Mouse (Mus musculus): ENCODE data around the gene Dennd1a.

The Dennd1a gene

GRCm38 (mm10) chr2:37814820-37815361, 472.3 kb downstream of the Dennd1a start:
- no peak for DNase-seq (ENCODE audit: low spot score)

- DNase-seq (ENCODE audit: low spot score): no peak
Observed at GRCm38 (mm10) chr2:37812401-37812800, 474.8 kb downstream of the Dennd1a start.

DNA sequence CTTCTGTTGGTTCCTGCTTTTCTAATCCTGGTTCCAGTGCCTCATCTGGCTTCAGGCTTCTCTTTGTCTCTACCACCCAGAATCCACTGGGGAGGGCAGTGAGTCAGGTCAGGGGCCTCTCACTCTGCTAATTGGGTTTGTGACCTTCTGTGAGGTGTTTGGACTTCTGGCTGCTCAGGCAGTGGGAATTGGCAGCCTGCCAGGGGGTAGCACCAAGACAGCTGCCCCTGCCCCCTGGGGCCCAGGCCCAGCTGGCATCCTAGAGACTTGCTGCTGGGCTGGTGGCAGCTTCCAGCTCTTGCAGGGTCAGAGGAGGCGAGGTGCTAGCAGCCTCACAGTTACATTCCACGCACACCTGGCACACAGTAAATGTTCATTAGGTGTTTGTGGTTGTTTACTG, 475.5 kb downstream of the Dennd1a start:
- no peak for DNase-seq (ENCODE audit: low spot score)

DNA sequence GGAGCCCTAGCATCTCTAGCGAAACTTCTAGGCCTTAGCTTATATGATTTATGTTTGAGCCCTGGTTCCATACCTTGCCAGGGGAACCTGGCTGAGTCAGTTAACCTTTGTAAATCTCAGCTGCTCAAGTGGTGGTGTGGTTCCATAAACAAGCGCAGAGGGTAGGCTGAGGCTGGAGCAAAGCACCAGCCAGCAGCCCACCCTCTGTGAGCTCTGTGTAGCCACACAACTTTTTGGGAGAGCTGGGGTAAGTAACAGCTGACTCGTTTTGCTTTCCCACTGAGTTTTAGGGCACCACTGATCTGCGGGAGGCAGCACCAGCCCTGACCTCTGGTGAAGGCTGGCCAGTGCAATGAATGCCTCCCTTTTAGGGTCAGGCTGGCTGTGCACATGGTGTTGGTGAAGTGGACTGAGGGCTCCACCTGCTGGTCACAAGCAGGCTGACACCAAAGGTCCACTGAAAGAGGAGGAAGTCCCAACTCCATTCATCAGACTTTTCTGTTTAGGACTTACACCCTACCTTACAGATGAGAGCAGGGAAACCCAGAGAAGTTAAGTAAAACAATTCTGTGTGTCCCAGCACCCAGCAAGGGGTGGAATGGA, 484.5 kb downstream of the Dennd1a start:
- peak; percentile 35 for DNase-seq (ENCODE audit: low spot score)

- no peak for DNase-seq (ENCODE audit: low spot score)
Observed at GRCm38 (mm10) chr2:37801687-37802086, 485.5 kb downstream of the Dennd1a start.

DNA sequence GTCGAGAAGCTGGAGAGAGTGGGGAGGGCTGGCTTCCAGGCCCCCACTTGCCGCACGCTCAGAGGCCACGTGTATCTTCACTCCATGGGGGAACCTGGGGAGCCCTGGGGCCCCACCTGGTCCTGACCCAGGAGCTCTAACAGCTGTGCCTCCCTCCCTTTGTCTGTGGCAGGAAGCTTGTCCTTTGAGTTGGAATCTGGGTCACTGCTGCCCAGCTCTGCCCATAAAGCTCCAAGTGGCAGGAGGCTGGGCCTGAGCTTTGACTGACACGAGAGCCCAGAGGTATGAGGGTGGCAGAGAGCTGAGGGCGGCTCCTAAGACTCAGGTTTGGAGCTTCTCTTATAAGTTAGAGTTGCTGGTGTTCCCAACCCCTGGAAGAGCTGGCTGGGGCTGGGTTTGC, 488.1 kb downstream of the Dennd1a start:
- DNase-seq (ENCODE audit: low spot score): no peak

DNA sequence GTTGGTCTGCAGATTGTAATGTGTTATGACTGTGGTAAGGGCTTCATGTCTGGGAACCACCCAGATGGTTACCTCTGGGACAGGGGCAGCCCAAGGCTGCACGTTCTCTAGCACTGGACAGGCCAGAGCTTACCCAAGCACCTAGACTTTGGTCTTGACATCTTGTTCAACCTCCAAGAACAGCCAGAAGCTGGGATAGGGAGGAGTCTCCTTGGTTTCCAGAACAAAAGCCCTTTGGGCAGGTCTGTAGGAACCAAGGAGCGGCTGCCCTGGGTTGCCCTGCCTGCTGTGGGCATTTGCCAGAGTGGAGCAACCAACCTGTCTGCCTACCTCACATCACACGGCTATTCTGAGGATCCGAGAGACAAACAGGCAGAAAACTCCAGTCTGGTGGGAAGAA, 490.1 kb downstream of the Dennd1a start:
- no peak for DNase-seq (ENCODE audit: low spot score)

DNA sequence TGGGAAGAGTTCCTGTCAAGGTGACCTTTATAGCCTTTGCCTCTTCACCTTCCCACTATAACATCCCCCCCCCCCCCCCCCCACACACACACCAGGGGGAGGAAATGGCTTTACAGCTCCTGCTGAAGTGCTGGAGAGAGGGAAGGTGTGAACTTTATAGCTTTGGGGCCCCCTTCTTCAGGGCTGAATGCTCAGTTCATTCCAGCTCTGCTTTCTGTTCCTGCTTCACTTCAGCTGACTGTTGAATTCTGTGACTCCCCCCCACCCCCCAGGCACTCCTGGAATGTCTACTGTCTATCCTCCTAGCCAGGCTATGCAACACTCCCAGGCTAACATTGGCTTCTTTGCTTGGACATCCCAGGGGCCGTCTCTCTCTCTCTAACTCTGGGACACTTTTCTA, 491.2 kb downstream of the Dennd1a start:
- DNase-seq (ENCODE audit: low spot score): no peak

DNA sequence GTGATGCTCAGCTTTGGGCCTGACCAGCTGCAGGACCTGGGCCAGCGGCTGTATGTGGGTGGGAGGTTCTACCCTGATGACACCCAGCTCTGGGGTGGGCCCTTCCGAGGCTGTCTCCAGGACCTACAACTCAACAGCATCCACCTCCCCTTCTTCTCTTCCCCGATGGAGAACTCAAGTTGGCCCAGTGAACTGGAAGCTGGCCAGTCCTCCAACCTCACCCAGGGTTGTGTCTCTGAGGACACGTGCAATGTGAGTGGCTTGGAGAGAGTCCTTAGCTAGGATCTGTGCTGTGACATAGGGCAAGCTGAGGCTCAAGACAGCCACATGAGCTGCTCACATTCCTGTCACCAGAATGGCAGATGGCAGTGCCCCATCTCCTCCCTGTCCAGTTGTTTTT, 495.9 kb downstream of the Dennd1a start:
- DNase-seq (ENCODE audit: low spot score): no peak

- no peak for DNase-seq (ENCODE audit: low spot score)
Observed at GRCm38 (mm10) chr2:37790738-37791137, 496.5 kb downstream of the Dennd1a start.

DNA sequence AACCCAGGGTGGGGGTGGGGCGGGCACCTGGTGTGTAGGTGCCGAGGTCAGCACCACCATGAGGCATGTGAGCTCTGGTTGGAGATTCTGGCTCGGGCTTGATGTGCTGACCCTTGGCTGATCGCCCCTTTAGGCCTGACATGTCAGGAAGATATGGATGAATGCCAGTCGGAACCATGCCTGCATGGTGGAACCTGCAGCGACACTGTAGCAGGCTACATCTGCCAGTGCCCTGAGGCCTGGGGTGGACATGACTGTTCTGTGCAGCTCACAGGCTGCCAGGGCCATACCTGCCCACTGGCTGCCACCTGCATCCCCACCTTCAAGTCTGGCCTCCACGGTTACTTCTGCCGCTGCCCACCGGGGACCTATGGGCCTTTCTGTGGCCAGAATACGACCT, 497.2 kb downstream of the Dennd1a start:
- DNase-seq (ENCODE audit: low spot score): no peak

DNA sequence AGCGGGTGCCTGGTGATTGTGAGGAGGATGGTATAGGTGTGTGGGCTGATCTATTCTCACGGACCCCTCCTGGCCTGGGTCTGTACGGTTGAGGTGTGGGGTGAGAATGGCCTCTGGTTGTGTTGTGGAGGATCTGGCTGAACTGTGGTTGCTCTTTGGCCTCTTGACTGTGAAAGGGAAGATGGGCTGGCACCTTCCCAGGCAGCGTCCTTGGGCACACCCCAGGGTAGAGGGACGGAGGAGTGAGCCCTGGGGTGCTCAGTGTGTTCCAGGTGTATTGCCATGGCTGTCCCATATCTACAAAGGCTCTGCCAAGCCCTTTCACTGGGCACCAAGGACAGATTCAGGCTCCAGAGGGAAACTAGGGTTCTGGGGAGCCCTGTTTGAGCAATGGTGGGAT, 498.2 kb downstream of the Dennd1a start:
- DNase-seq (ENCODE audit: low spot score): no peak

DNA sequence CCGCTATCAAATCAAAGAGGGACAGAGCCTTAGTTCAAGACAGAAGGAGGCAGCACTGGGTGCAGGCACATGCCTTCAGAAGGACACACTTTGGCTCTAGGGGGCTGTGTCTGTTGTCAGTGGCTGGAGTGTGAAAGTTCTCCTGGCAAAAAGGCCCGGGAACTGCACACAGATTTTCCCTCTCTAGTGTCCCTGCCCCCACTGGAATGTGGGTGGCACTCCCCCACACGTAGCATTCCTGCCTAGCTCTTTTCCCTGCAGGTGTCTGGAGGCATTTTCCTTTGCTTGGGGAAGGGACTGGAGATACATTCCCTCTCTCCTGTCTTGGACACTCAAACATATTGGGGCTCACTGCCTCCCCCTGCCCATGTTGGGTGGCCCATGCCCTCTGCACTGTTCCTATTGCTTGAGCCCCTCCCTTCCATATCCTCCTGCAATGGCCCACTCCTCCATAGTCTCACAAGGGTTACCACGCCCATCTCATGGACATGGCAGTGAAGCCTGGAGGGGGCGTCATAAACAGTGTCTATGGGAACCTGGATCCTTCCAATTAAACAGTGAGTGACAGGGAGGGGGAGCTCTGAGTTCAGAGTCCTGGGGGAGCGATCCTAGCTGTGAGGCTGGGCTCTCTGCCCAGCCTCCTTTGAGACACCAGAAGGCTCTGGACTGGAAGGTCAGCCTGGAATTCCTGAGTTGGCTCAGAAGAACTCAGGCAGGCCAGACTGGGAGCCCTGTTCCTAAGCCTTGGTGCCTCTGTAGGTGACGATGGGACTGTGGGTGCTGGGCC, 498.8 kb downstream of the Dennd1a start:
- DNase-seq (ENCODE audit: low spot score): no peak

DNA sequence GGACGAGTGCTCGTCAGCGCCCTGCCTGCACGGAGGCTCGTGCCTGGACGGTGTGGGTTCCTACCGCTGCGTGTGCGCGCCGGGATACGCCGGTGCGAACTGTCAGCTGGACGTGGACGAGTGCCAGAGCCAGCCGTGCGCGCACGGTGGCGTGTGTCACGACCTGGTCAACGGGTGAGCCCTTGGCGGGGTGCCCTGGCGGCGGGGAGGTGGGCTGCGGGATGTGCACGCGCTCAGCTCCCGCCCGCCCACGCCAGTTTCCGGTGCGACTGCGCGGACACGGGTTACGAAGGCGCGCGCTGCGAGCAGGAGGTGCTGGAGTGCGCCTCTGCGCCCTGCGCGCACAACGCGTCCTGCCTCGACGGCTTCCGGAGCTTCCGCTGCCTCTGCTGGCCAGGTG, 500.7 kb downstream of the Dennd1a start:
- DNase-seq (ENCODE audit: low spot score): peak; percentile 38

DNA sequence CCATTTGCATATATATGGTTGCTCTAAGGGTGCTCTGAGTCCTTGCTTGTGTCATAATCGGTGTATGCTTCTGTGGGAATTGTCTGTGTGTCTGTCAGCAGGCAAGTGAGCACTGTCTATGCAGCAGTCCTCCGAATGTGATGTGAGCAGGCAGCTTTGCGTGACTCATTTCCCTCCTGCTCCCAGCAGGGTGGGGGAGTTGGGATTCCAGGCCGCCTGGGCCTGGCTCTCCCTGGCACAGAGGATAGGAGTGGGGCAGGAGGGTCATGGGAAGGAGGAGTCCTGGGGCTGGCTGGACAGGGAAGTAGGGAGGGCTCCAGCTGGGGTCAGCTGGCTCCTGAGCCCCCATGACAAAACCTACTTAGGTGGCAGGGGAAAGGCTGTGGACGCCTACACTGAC, 502.7 kb downstream of the Dennd1a start:
- no peak for DNase-seq (ENCODE audit: low spot score)

- DNase-seq (ENCODE audit: low spot score): no peak
Observed at GRCm38 (mm10) chr2:37782002-37782401, 505.2 kb downstream of the Dennd1a start.

DNA sequence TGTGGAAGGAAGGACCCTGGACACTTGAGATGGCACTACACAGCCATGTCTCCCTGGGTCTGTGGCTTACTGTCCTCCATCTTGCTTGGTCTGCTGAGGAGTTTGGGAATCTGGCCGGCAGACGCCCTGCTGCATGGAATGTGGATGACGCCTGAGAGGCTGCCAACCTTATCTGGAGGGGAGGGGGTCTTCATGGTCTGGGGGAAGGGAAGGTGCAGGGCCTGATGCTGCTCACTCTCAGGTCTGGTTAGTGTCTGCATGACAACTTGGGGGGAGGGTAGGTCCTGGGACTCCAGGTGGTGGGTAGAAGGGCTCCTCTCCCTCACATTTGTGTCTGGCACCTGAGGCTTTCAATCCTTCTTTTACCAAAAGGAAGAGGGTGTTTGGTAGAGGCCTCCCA, 505.8 kb downstream of the Dennd1a start:
- DNase-seq (ENCODE audit: low spot score): no peak

- peak; percentile 46 for DNase-seq (ENCODE audit: low spot score)
Observed at GRCm38 (mm10) chr2:37780270-37780929, 506.8 kb downstream of the Dennd1a start.

GRCm38 (mm10) chr2:37777958-37778720, 509.1 kb downstream of the Dennd1a start:
- DNase-seq (ENCODE audit: low spot score): no peak

GRCm38 (mm10) chr2:37776611-37777411, 510.4 kb downstream of the Dennd1a start:
- DNase-seq (ENCODE audit: low spot score): no peak

DNA sequence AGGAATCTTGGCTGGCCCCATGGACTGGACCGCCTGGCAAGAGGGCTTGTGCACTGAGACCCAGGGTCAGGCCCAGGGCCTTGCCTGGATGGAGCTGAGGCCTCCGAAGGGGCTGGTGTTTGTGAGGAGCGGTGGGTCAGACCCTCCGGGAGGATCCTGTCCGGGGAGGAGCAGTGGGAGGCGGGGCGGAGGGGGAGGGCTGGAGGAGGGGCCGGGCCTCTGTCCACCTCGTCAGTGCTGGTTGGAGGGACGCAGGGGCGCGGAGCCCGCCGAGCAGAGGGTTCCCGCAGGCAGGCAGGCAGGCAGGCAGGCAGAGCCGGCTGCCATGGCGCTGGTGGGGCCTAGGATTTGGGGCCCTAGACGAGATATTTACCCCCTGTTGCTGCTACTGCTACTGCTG, 511.2 kb downstream of the Dennd1a start, which contains the start of gene Crb2:
Crb2 (plus strand) TSS at position 234 of the 400 bp plus-strand sequence.
- DNase-seq (ENCODE audit: low spot score): no peak
